Mouse (Mus musculus) olfactory bulb, adult 2 months (tissue): ENCODE results near the gene Plcb2.

Experiments
- CTCF ChIP-seq: fragments of 200-500 bp; IDR thresholded peaks from 2 replicates; pipeline ENCODE4 v1.5.1; 2012; ENCODE audit warnings: low read depth, mild to moderate bottlenecking, low read length, moderate library complexity; ENCODE audit not compliant: insufficient read depth
- POLR2A ChIP-seq: fragments of 200-500 bp; IDR thresholded peaks from 2 replicates; pipeline ENCODE4 v1.6.1; 2012; ENCODE audit warnings: mild to moderate bottlenecking, low read depth, low read length, moderate library complexity; ENCODE audit not compliant: insufficient read depth

DNA sequence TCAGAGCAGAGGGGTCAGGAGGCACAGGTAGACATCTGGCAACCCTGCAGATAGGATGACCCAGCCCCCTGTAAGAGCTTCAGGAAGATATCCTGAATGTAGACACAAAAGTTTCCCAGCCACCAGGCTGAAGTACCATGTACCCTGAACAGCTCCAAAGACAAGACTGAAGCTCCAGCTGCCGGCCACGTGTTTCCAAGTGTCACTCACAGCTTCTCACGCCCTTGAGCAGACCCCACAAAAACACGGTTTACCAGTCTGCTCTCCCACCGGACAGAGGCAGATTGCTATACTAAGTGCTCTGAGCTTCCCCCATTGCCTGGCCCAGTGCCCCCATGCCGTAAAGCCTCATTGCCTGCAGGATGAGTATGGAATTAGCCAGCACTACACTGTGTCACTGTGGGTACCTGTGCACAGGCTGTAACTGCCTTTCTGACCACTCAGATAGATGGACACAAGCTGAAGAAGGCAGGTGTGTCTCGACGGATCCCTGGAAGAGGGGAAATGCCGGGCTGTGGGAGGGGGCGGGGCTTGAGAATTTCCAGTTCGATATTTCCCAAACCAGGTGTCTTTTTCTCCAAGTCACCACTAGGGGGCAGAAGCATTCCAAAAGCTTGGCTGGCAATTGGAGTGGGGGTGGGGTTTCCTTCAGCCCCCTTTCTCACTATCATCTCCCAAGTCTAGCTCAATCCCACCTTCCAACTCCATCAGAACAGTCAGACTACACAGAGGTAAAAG, 36.0 kb upstream of the Plcb2 start:
- TF ChIP-seq CTCF (peak; percentile 43; the same call in 1 of the 2 replicates), POLR2A (no peak)
